Mouse (Mus musculus) naive thymus-derived CD4-positive, alpha-beta T cell, adult 2 months (primary cell): ENCODE data around the gene Doc2a.

Source experiments
- DNase-seq: peaks from one replicate; pipeline ENCODE4 v3.0.0-alpha.2; 2011; ENCODE audit warnings: low read depth

Doc2a gene

GRCm38 (mm10) chr7:126847116-126847420 is at the start of gene Doc2a:
Doc2a (plus strand) TSS chr7:126847416.
- no peak for DNase-seq

DNA sequence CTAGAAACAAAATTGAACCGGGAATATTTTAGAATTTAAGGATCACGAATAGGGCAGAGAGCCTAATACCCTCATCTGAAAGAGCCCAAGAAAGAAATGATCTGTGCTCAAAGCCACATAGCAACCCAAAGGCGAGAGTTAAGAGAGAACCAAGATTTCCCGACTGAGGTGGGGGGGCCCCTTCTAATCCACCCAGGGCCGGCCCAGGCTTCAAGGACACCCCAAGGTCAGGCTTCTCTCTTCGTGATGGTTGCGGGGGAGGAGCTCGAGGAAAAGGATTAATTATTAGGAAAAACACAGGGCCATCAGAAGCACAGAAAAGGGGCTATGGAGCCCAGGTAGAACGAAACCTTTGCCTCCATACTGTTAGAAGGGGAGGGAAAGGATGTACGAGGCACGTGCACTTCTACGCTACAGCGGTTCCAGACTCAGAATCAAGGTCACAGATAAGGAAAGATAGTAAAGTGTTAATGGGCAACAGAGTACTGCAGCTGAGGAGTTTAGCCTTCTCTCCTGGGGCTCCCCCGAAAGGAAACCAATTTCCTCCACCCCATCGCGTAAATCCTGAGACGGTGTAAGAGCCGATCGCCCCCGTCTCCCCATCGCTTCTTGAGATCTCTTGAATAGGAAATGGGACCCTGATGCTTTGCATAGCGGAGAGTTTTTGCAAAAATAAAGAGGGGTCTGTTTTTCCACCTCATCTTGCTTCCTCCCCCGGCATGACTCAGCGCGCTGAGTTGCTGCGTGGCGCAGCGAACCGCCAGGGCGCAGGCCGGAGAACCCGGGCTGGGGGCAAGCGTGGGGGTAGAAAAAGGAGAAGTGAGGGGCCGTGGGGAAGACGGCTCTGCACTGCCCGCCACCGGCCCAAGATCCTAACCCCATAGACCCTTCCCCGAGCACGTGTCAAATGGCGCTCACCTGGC is 48.8 kb upstream of the Doc2a start:
- peak; percentile 60 for DNase-seq

GRCm38 (mm10) chr7:126799050-126799467 is 48.2 kb upstream of the Doc2a start:
- peak; percentile 97 for DNase-seq

GRCm38 (mm10) chr7:126799468-126800268 is 47.5 kb upstream of the Doc2a start:
- peak; percentile 90 for DNase-seq

DNA sequence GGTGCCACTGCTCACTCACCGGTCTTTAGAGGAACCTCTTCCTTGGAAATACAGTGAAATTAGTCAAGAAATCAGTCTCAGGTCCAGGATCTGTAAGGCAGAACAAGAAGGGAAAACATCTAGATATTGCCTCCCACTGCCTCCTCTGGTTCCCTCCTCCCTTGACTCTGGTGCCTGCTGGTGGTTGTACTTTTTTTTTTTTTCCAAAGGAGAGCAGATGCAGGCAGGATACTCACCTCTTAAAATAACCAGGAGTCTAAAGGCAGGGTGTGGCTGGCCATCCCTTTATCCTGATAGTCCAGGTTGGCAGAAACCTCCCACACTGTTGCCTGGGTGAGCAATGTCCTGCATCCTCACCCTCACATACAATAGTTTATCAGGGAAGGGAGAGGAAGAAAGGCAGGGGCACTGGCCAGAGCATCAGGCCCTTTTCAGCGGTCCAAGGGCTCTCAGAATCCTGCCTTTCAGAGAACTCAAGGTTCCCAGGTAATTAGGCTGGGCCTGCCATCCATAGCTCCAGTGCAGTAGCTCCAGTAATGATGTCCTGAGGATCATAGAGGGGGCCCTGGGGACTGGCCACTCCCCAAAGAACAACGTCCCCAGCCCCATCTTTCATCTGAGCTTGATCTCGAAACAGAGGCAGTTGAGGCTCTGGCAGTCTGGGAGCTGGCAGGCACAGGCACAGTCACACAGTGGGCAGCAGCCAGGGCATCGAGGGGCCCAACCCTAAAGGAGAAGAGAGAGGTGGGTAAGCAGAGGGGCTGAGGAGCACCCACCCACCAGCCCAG is 46.8 kb upstream of the Doc2a start:
- DNase-seq = no peak

DNA sequence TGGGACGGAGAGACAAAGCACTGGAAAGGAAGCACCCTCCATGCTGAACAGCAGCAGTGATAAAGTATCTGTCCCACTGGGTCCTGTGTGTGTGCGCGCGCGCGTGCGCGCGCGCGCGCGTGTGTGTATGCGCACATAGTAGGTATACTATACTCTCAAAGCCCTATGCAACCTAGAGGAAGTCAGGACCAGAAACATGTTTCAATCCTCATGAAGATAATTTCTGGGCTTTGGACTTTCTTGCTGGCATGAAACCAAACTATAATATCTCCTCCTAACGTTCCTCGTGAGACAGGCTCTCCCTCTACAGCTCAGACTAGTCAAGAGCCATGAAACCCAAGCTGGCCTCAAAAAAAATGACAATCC is 46.2 kb upstream of the Doc2a start:
- no peak for DNase-seq

- no peak for DNase-seq
Measured at GRCm38 (mm10) chr7:126802134-126802889, 44.9 kb upstream of the Doc2a start.

DNA sequence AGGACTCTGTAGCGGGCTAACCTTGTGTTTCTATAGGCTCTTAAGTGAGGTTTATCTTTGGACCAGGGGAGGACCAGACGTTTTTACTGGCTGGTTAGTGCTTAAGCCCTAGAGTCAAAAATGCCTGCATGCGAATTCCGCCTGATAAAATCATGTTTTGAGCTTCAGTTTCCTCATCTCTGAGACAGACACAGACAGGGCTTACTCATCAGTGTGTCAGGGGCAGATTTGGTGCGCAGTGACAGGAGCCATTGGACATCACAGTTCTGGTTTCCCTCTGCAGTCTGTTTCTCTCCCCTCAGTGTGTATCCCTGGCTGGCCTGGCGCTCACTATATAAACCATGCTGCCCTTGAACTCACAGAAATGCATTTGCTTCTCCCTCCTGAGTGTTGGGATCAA is 44.0 kb upstream of the Doc2a start:
- DNase-seq = no peak

DNA sequence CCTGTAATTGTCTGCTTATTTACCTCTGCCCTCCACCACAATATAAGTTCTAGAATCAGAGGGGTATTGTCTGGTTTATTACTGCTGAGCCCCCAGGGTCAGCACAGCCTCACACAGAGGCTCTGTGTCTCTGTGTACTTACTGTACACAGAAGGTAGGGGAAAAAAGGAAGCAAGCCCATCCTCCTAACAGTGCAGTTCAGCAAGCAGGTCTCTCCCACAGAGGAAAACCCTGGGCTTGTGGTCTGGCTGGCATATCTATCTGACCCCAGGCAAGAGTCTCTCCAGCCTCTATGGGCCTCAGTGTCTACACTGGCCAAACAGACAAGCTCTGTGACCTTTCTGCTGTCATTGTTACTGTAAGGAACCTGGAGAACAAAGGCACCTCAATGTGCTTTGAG is 43.5 kb upstream of the Doc2a start:
- no peak for DNase-seq

DNA sequence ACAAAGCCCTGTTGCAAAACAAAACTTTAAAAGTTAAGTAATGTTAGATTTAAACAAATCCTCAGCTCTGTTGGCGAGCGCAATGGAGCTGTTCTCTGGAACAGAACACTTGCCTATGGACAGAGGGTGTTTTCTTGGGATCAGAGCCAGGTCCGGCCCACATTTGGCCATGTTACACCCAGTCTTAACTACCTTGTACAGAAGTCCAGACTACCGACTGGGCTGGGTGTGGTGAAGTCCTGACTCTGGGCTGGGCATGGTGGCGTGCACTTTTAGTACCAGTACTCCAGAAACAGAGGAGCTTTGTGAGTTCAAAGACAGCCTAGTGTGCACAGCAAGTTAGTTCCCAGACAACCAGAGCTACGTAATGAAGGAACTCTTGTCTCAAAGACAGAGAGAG is 40.3 kb upstream of the Doc2a start:
- DNase-seq = no peak

DNA sequence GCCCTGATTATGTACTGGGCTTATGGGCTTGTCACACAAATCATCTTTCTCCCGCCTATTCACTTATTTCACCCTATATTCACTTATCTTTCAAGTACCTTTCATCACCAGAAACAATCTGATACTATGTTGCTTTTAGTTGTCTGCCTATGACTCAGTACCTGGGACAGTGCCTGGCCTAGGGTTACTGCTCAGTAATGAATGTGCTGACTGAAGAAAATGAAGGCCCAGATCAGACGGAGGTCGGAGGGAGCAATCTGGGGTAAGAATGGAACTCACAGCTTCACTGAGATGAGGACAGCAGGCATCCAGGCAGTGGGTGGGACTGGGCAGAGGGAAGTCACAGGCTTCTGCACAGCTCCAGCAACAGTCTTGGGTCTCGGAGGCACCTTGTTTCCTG is 39.8 kb upstream of the Doc2a start:
- DNase-seq = no peak

DNA sequence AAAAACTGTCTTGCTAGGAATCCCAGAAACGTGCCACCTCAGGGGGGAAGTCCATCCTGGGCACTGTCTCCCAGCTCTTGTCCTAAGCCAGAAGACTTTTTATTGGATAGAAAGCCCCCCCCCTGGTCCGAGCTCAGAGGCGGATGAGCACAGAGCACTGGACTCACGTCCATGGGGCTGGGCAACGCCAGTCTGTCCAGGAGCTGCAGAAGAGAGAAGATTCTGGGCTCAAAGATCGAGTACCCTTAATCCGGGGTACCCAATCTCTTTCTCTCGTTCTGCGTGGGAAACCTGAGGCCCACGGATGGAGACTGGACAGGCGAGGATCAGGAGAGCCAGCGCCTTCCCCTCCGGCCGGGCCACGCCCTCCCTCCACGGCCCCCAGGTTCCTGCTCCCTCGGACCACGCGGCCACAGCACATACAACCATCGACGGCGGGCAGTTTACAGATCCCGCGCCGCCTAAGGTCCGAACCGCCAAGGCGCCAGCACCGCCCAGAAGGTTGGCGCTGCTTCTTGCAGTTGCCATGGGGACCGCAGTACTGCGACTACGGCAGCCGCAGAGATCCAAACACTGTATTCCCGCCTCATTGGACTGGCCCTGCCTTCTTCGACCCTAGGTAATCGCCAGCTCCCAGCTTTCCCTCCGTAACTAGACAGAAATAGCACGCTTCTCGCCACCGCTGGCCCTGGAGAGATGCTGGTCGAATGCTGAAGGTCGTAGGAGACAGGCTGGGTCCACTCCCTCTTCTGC is 38.3 kb upstream of the Doc2a start:
- DNase-seq = no peak

- no peak for DNase-seq
Measured at GRCm38 (mm10) chr7:126809723-126810369, 37.4 kb upstream of the Doc2a start.

GRCm38 (mm10) chr7:126815726-126816222 is 31.4 kb upstream of the Doc2a start:
- DNase-seq = no peak

- DNase-seq = no peak
Measured at GRCm38 (mm10) chr7:126816494-126816893, 30.7 kb upstream of the Doc2a start.

GRCm38 (mm10) chr7:126817595-126817994 is 29.6 kb upstream of the Doc2a start:
- DNase-seq = no peak

- no peak for DNase-seq
Measured at GRCm38 (mm10) chr7:126818818-126819217, 28.4 kb upstream of the Doc2a start.

DNA sequence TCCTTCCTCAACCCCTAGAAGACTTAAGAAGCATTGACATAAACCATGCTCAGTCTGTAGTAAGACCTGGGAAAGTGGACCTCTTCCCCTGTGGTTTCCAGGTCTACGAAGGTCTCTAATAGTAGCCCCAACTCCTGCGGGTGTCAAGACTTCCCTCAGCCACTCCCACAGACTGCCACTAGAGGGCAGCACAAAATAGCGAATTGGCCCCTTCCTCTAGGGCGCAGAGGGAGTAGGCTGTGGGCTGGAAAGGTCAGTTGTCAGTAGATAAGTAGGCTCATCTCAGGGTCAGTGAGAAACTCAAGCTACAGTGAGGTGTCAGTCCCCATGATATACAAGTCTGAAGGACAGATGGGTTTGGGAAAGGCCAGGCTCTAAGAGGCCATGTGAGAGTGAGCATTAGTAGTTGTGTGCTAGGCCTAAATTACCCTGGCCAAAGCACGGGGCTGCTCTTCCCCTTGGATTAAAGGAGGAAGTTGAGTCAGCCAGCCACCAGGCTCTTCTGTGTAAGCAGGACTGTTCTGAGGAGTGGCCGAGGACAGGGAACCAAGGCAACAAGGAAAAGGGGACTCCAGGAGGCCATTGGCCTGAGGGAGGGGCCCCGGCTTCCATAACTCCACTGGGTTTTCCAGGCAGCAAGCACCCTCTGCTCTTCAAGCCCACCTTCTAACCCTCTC is 25.2 kb upstream of the Doc2a start:
- peak; percentile 89 for DNase-seq

GRCm38 (mm10) chr7:126822741-126823140 is 24.5 kb upstream of the Doc2a start:
- DNase-seq = no peak
